Mouse (Mus musculus) hindbrain, embryonic 15.5 days (tissue): ENCODE measurements around the gene Aig1. TPM values are rescaled to one million over a fixed set of nuclear protein-coding genes. Genes with fewer than 3 reads are reported as not detected.

Source experiments
- ATAC-seq: fragments of 200-750 bp; cut with Nextera tagmentation; 2 replicates; pipeline ENCODE4 v1.8.0; 2017; ENCODE audit warnings: low read depth, moderate number of reproducible peaks, moderate TSS enrichment; ENCODE audit not compliant: low FRiP score
- H3K27ac ChIP-seq: fragments of 300-500 bp; sonication (generic); replicated peaks from 2 replicates; pipeline ENCODE4 v1.5.1; 2015; ENCODE audit warnings: mild to moderate bottlenecking, inconsistent platforms
- H3K27me3 ChIP-seq: fragments of 300-500 bp; sonication (generic); 2 replicates; pipeline ENCODE4 v1.6.1; 2015; ENCODE audit warnings: control low read depth, inconsistent platforms
- H3K36me3 ChIP-seq: fragments of 300-500 bp; sonication (generic); 2 replicates; pipeline ENCODE4 v1.6.1; 2015; ENCODE audit warnings: control low read depth, inconsistent platforms
- H3K4me1 ChIP-seq: fragments of 300-500 bp; sonication (generic); replicated peaks from 2 replicates; pipeline ENCODE4 v1.6.1; 2015; ENCODE audit warnings: control low read depth, inconsistent platforms
- H3K4me2 ChIP-seq: fragments of 300-500 bp; sonication (generic); 2 replicates; pipeline ENCODE4 v1.6.1; 2015; ENCODE audit warnings: moderate library complexity, mild to moderate bottlenecking, inconsistent platforms
- H3K4me3 ChIP-seq: fragments of 300-500 bp; sonication (generic); 2 replicates; pipeline ENCODE4 v1.5.1; 2015; ENCODE audit warnings: mild to moderate bottlenecking, inconsistent platforms
- H3K9ac ChIP-seq: fragments of 300-500 bp; sonication (generic); 2 replicates; pipeline ENCODE4 v1.6.1; 2015; ENCODE audit warnings: inconsistent platforms
- H3K9me3 ChIP-seq: fragments of 300-500 bp; sonication (generic); 2 replicates; pipeline ENCODE4 v1.6.1; 2016; ENCODE audit warnings: control low read depth, inconsistent platforms
- WGBS: fragments of 180-500 bp; shearing (Covaris S2); methylation state at CpG from one replicate; pipeline ENCODE4 v1.1.7; 2015; 5-methylcytosine and 5-hydroxymethylcytosine counted together
- polyA plus RNA-seq: library from polyadenylated mRNA; unstranded; fragments of >200 nt; fragmentation: Nextera tagmentation; extraction: Ambion mirVana; gene quantifications from 2 replicates; pipeline ENCODE4 v1.2.1, GENCODE M21; 2015

Gene Aig1
- polyA plus RNA-seq, 1 experiment from 2014 or later = 94.7 TPM

GRCm38 (mm10) chr10:13687182-13687810 is 181.5 kb downstream of the Aig1 start:
- no peak overlapping the region for H3K27ac ChIP-seq
- H3K9ac ChIP-seq = no peak overlapping the region
- peaks cover 23% of the 10 kb centered on the region for H3K4me1 ChIP-seq
- WGBS = 89% methylated on average over 8 of the region's 8 CpGs
- ATAC-seq = no peak
- H3K36me3 ChIP-seq = no peaks in the 10 kb centered on the region
- no peaks in the 10 kb centered on the region for H3K9me3 ChIP-seq
- H3K4me3 ChIP-seq = no peak overlapping the region
- H3K27me3 ChIP-seq = no peaks in the 10 kb centered on the region
- no peak overlapping the region for H3K4me2 ChIP-seq

GRCm38 (mm10) chr10:13686127-13686526 is 182.7 kb downstream of the Aig1 start:
- 81% methylated on average over 5 of the region's 5 CpGs for WGBS
- Histone ChIP-seq H3K36me3 (no peaks in the 10 kb centered on the region), H3K4me2 (no peak overlapping the region), H3K4me1 (peaks cover 23% of the 10 kb centered on the region), H3K9me3 (no peaks in the 10 kb centered on the region), H3K4me3 (no peak overlapping the region), H3K9ac (no peak overlapping the region), H3K27me3 (no peaks in the 10 kb centered on the region), H3K27ac (no peak overlapping the region)
- no peak for ATAC-seq

- ATAC-seq = no peak
- 81% methylated on average over 8 of the region's 8 CpGs for WGBS
- Histone ChIP-seq H3K4me2 (no peak overlapping the region), H3K9ac (no peak overlapping the region), H3K4me3 (no peak overlapping the region), H3K36me3 (no peaks in the 10 kb centered on the region), H3K27me3 (no peaks in the 10 kb centered on the region), H3K27ac (no peak overlapping the region), H3K9me3 (no peaks in the 10 kb centered on the region), H3K4me1 (peaks cover 23% of the 10 kb centered on the region)
These were observed 183.4 kb downstream of the Aig1 start for GRCm38 (mm10) chr10:13685366-13685765.

GRCm38 (mm10) chr10:13684452-13684851 is 184.3 kb downstream of the Aig1 start:
- no peak overlapping the region for H3K9ac ChIP-seq
- H3K36me3 ChIP-seq = no peaks in the 10 kb centered on the region
- no peak overlapping the region for H3K4me3 ChIP-seq
- peaks cover 23% of the 10 kb centered on the region for H3K4me1 ChIP-seq
- no peak overlapping the region for H3K27ac ChIP-seq
- ATAC-seq = no peak
- no peak overlapping the region for H3K4me2 ChIP-seq
- H3K27me3 ChIP-seq = no peaks in the 10 kb centered on the region
- no peaks in the 10 kb centered on the region for H3K9me3 ChIP-seq

GRCm38 (mm10) chr10:13682565-13682964 is 186.2 kb downstream of the Aig1 start:
- Histone ChIP-seq H3K9me3 (no peaks in the 10 kb centered on the region), H3K27me3 (no peaks in the 10 kb centered on the region), H3K4me3 (no peak overlapping the region), H3K4me1 (0 out of 2 replicates have a peak, but pooled peaks cover 12% of the 10 kb centered on the region), H3K4me2 (no peak overlapping the region), H3K9ac (no peak overlapping the region), H3K27ac (no peak overlapping the region), H3K36me3 (no peaks in the 10 kb centered on the region)
- no peak; the same call in 1 of the 2 replicates for ATAC-seq
- 51% methylated on average over 3 of the region's 3 CpGs for WGBS

GRCm38 (mm10) chr10:13677440-13677839 is 191.3 kb downstream of the Aig1 start:
- Histone ChIP-seq H3K36me3 (no peaks in the 10 kb centered on the region), H3K27ac (no peak overlapping the region), H3K4me1 (no peaks in the 10 kb centered on the region), H3K4me3 (no peak overlapping the region), H3K4me2 (no peak overlapping the region), H3K9ac (no peak overlapping the region), H3K27me3 (no peaks in the 10 kb centered on the region), H3K9me3 (no peaks in the 10 kb centered on the region)
- ATAC-seq = no peak
- WGBS = 100% methylated on average over 2 of the region's 2 CpGs

- 73% methylated on average over 3 of the region's 3 CpGs for WGBS
These were observed 193.8 kb downstream of the Aig1 start for GRCm38 (mm10) chr10:13675033-13675379.

GRCm38 (mm10) chr10:13674304-13675032 is 194.3 kb downstream of the Aig1 start:
- ATAC-seq = no peak
- Histone ChIP-seq H3K27ac (0 out of 2 replicates have a peak overlapping the region, but pooled peaks have one; percentile 0), H3K4me1 (no peaks in the 10 kb centered on the region)

More at GRCm38 (mm10) chr10:13675033-13675379, 193.8 kb downstream of the Aig1 start:
- Histone ChIP-seq H3K27me3 (no peaks in the 10 kb centered on the region), H3K27ac (0 out of 2 replicates have a peak overlapping the region, but pooled peaks have one; percentile 0), H3K36me3 (no peaks in the 10 kb centered on the region), H3K4me2 (no peak overlapping the region), H3K4me1 (no peaks in the 10 kb centered on the region), H3K4me3 (no peak overlapping the region), H3K9ac (no peak overlapping the region), H3K9me3 (no peaks in the 10 kb centered on the region)
- no peak; the same call in 1 of the 2 replicates for ATAC-seq

GRCm38 (mm10) chr10:13667166-13667696 is 201.5 kb downstream of the Aig1 start:
- no peaks in the 10 kb centered on the region for H3K4me1 ChIP-seq
- no peaks in the 10 kb centered on the region for H3K36me3 ChIP-seq
- H3K27me3 ChIP-seq = no peaks in the 10 kb centered on the region
- 82% methylated on average over 10 of the region's 10 CpGs for WGBS
- H3K4me3 ChIP-seq = no peak overlapping the region
- no peak overlapping the region for H3K27ac ChIP-seq
- no peaks in the 10 kb centered on the region for H3K9me3 ChIP-seq
- H3K9ac ChIP-seq = no peak overlapping the region
- no peak overlapping the region for H3K4me2 ChIP-seq
- no peak for ATAC-seq

More at GRCm38 (mm10) chr10:13674304-13675032, 194.3 kb downstream of the Aig1 start:
- Histone ChIP-seq H3K4me2 (no peak overlapping the region), H3K9me3 (no peaks in the 10 kb centered on the region), H3K27me3 (no peaks in the 10 kb centered on the region), H3K36me3 (no peaks in the 10 kb centered on the region), H3K4me3 (no peak overlapping the region), H3K9ac (no peak overlapping the region)
- 54% methylated on average over 7 of the region's 7 CpGs for WGBS

GRCm38 (mm10) chr10:13663476-13663875 is 205.3 kb downstream of the Aig1 start:
- H3K27me3 ChIP-seq = no peaks in the 10 kb centered on the region
- no peak overlapping the region for H3K4me3 ChIP-seq
- no peak for ATAC-seq
- no peaks in the 10 kb centered on the region for H3K36me3 ChIP-seq
- no peaks in the 10 kb centered on the region for H3K4me1 ChIP-seq
- H3K9me3 ChIP-seq = no peaks in the 10 kb centered on the region
- H3K4me2 ChIP-seq = no peak overlapping the region
- no peak overlapping the region for H3K9ac ChIP-seq
- H3K27ac ChIP-seq = no peak overlapping the region

GRCm38 (mm10) chr10:13659778-13660177 is 209.0 kb downstream of the Aig1 start:
- Histone ChIP-seq H3K27me3 (no peaks in the 10 kb centered on the region), H3K4me1 (no peaks in the 10 kb centered on the region), H3K4me2 (no peak overlapping the region), H3K27ac (no peak overlapping the region), H3K9me3 (no peaks in the 10 kb centered on the region), H3K36me3 (no peaks in the 10 kb centered on the region), H3K4me3 (no peak overlapping the region), H3K9ac (no peak overlapping the region)
- 27% methylated on average over 2 of the region's 2 CpGs for WGBS
- ATAC-seq = no peak

- Histone ChIP-seq H3K9ac (no peak overlapping the region), H3K36me3 (no peaks in the 10 kb centered on the region), H3K4me2 (no peak overlapping the region), H3K27ac (no peak overlapping the region), H3K4me1 (no peaks in the 10 kb centered on the region), H3K27me3 (no peaks in the 10 kb centered on the region), H3K4me3 (no peak overlapping the region), H3K9me3 (no peaks in the 10 kb centered on the region)
- 84% methylated on average over 10 of the region's 10 CpGs for WGBS
- no peak for ATAC-seq
These were observed 214.9 kb downstream of the Aig1 start for GRCm38 (mm10) chr10:13653739-13654462.
